ENCODE assay signal across 9 mouse cellular contexts in genomic region chr2:15096514-15097090, GRCm38 (mm10).
A peak's percentile ranks its signal among the peaks of the same experiment; 100 is the strongest.
DNase-seq lines count a peak whose midpoint lies in the region.
"Had no signal": no experiment of that assay in that cellular context is flagged by ENCODE, and none has a peak within 500 bp of the region (broad histone marks: within the 10 kb centered on the region; RNA-seq: fewer than 3 reads in every experiment).

No protein-coding gene starts in this region.

- DNase-seq in kidney, adult 9 months = peak; percentile 12
- DNase-seq in kidney, postnatal 14 days = no peak
- DNase-seq in A20 (ENCODE audit: low read depth, low spot score) (peak; percentile 18), ES-CJ7 (ENCODE audit: low read depth, low spot score) (peak; percentile 9)
- DNase-seq in embryo, embryonic 11.5 days (ENCODE audit: low read depth, low spot score) = peak; percentile 2
- DNase-seq in spleen, postnatal 4 days (ENCODE audit: low spot score in 2 of 2) = no peak
- no peak for DNase-seq in spleen, postnatal 36 days (ENCODE audit: low spot score in 2 of 2)
- DNase-seq: gastrocnemius, postnatal 25 days; kidney, postnatal 4 days had no signal

Comparison
In these comparisons a context has a peak if more than half of its experiments do, and no peak if none do; other contexts are left out.
1. DNase-seq: peak in kidney, adult 9 months (single experiment), A20 (single experiment), ES-CJ7 (single experiment) and embryo, embryonic 11.5 days (single experiment); none in kidney, postnatal 14 days (single experiment), spleen, postnatal 4 days (0 of 2) and spleen, postnatal 36 days (0 of 2).